Comparison of ENCODE assay signal across 8 mouse cellular contexts in the genomic region with DNA sequence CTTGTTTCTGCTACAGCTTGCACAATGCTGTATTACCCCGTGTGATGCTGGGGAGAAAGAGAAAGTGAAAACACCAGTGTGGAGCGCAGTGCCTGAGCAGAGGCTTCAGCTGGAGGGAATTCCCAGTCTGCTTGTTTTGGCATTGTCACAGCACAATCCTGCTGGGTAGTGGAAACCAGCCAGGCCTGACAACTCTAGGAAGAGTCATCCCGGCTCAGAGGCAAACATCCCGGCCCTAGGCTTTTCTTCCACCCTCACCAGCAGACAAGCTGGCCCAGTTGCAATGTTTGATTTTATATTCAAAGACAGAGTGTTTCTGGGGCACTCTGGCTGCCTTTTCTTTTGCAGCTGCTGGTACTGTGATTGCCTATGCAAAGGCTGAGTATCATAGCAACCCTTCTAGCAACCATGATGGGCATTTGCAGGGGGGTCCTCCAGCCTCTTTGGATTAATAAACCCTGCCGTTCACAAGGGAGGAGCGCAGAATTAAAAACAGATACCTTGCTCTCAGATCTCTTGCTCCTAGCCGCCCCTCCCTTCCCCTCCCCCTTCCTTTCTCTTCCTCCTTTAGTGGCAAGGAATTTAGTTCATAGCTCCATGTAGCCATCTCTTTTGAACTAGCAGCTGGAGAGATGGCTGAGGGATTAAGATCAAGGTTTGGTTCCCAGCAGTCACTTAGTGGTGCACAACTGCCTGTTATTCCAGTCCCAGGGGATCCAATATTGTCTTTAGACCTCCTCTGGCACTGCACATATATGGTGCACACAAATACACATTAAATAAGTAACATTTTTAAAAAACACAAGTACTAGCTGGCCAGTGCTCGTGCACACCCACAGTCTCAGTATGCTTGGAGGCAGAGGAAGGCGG. TPM values are rescaled to one million over a fixed set of nuclear protein-coding genes. Genes with fewer than 3 reads are reported as not detected.
DNase-seq lines count a peak whose midpoint lies in the region; ATAC-seq and TF ChIP-seq lines count a peak whose summit lies in the region.

No protein-coding gene starts in this region.

- intact Hi-C loops in heart, postnatal 25 days (cut with DNase I) = no loop called here

- ATAC-seq in forebrain, postnatal 0 days = peak; percentile 95
- peak; percentile 94 for ATAC-seq in lung, postnatal 0 days

- peak overlapping the region; percentile 83 for H3K27ac ChIP-seq in forebrain, postnatal 0 days (ENCODE audit: low read depth, low read length)
- H3K27ac ChIP-seq in layer of hippocampus, adult 2 months = peak overlapping the region; percentile 56; the same call in 1 of the 2 replicates
- no peak overlapping the region for H3K27ac ChIP-seq in lung, postnatal 0 days (ENCODE audit: low read length)

- WGBS in forebrain, postnatal 0 days = 16% methylated on average over 9 of the region's 9 CpGs
- WGBS in lung, postnatal 0 days = 39% methylated on average over 9 of the region's 9 CpGs

- no peaks in the 10 kb centered on the region for H3K9me3 ChIP-seq in forebrain, postnatal 0 days (ENCODE audit: low read length)
- no peaks in the 10 kb centered on the region for H3K9me3 ChIP-seq in lung, postnatal 0 days (ENCODE audit: low read length)

- H3K4me3 ChIP-seq in forebrain, postnatal 0 days (ENCODE audit: low read depth, low read length) = no peak overlapping the region
- H3K4me3 ChIP-seq in layer of hippocampus, adult 2 months = peak overlapping the region; percentile 18; the same call in 1 of the 2 replicates
- no peak overlapping the region for H3K4me3 ChIP-seq in lung, postnatal 0 days (ENCODE audit: low read depth, low read length)

- no peak for TF ChIP-seq EP300 in lung, postnatal 0 days (IDR thresholded peaks at IDR 0.05)

- no peaks in the 10 kb centered on the region for H3K27me3 ChIP-seq in forebrain, postnatal 0 days (ENCODE audit: insufficient read depth, low read length)
- no peaks in the 10 kb centered on the region for H3K27me3 ChIP-seq in lung, postnatal 0 days (replicated peaks; ENCODE audit: insufficient read depth, low read length)

- peak; percentile 94 for DNase-seq in Muller cell, postnatal 12 days (ENCODE audit: inconsistent ontology term)
- peak; percentile 72 to 78 for DNase-seq in cerebellum, adult 18-20 months
- peak; percentile 92 for DNase-seq in forebrain, postnatal 0 days
- DNase-seq in heart, postnatal 25 days (ENCODE audit: low spot score) = peak; percentile 66
- peak; percentile 90 to 92 for DNase-seq in layer of hippocampus, adult 2 months (ENCODE audit: low spot score in 2 of 2)
- peak; percentile 93 for DNase-seq in lung, postnatal 0 days (ENCODE audit: low spot score)
- peak; percentile 79 for DNase-seq in ovary, adult 18-20 months (ENCODE audit: low spot score)
- peak; percentile 11 for DNase-seq in thymus, postnatal 36 days

- peaks cover 6% of the 10 kb centered on the region; the same call in 1 of the 2 replicates for H3K4me1 ChIP-seq in forebrain, postnatal 0 days (ENCODE audit: insufficient read depth)
- peaks cover 5% of the 10 kb centered on the region; the same call in 1 of the 2 replicates for H3K4me1 ChIP-seq in lung, postnatal 0 days (ENCODE audit: insufficient read depth, low read depth, low read length)

- no peak overlapping the region for H3K9ac ChIP-seq in forebrain, postnatal 0 days
- no peak overlapping the region for H3K9ac ChIP-seq in lung, postnatal 0 days (replicated peaks; ENCODE audit: low read depth)

- peak overlapping the region; percentile 26 for H3K4me2 ChIP-seq in forebrain, postnatal 0 days (ENCODE audit: low read depth)
- peak overlapping the region; percentile 33 for H3K4me2 ChIP-seq in lung, postnatal 0 days (replicated peaks; ENCODE audit: low read depth, low read length)

- no peaks in the 10 kb centered on the region for H3K36me3 ChIP-seq in forebrain, postnatal 0 days (ENCODE audit: insufficient read depth)
- no peaks in the 10 kb centered on the region for H3K36me3 ChIP-seq in lung, postnatal 0 days (ENCODE audit: insufficient read depth, low read length)

- TF ChIP-seq CTCF in forebrain, postnatal 0 days (IDR thresholded peaks at IDR 0.05; ENCODE audit: low read depth) = no peak
- TF ChIP-seq CTCF in layer of hippocampus, adult 2 months (conservative IDR thresholded peaks at IDR 0.05) = no peak
- no peak for TF ChIP-seq CTCF in lung, postnatal 0 days (IDR thresholded peaks at IDR 0.05)

RNA-seq across cellular contexts. Expression of a gene that starts 33.2 kb away (rescaled TPM):
- total RNA-seq in forebrain, postnatal 0 days (2014; rRNA removed) = 0.24 and 0.62 TPM in 2 replicates
- polyA plus RNA-seq in forebrain, postnatal 0 days (2015; fragmentation: Nextera tagmentation; extraction: Ambion mirVana) = 0.34 and 0.51 TPM in 2 replicates
- total RNA-seq in heart, postnatal 25 days (2021) = 1 to 10 TPM; 5.2 to 6.8 TPM
- total RNA-seq in layer of hippocampus, adult 2 months (2021) = under 1 TPM; 0.20 to 0.64 TPM
- 5.3 and 6.8 TPM in 2 replicates for polyA plus RNA-seq in lung, postnatal 0 days (2015; fragmentation: Nextera tagmentation; extraction: Ambion mirVana)

Comparison
In these comparisons a context has a peak if more than half of its experiments do, and no peak if none do; other contexts are left out.
1. DNase-seq: peak in every context shown above with its lines; median percentile 94 in Muller cell, postnatal 12 days; 93 in lung, postnatal 0 days; 92 in forebrain, postnatal 0 days; 91 in layer of hippocampus, adult 2 months; 79 in ovary, adult 18-20 months; 75 in cerebellum, adult 18-20 months; 66 in heart, postnatal 25 days; 11 in thymus, postnatal 36 days.